Mouse (Mus musculus) yolk sac, embryonic 10.5 days (tissue): ENCODE data around the gene Dock1.

ENCODE experiments used
- DNase-seq: peaks from one replicate; pipeline ENCODE4 v3.0.0-alpha.2; 2017; ENCODE audit warnings: low spot score

Dock1 gene

DNA sequence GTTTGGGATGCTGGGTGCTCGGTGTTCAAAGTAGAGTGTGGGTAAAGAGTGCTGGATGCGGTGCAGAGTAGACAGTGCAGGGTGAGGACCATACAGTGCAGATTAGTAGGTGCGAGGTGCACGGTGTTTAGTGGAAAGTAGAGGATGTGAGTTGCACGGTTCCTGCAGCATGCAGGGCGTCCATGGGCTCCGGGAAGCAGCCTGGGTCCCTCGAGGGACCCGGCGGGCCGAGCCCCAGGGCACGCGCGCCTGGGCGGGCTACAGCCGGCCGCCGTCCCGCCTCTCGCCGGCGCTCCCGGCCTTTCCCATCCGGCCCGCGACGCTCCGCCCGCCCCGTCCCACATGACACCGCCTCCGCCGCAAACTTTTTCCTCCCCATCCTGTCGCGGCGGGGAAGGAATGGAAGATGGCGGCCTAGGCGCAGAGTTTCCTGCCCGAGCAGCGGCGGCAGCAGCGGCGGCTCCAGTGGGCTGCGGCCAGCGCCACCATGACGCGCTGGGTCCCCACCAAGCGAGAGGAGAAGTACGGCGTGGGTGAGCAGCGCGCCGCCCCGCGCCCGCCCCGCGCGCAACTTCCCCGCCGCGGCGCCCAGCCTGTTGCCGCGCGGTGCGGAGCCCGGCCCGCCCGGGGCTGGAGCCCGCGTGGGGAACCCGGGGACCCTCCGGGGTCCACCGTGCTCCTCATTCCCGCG is at the start of gene Dock1:
Dock1 (plus strand) TSS at position 343 of the 691 bp plus-strand sequence.
- DNase-seq = peak; percentile 76

DNA sequence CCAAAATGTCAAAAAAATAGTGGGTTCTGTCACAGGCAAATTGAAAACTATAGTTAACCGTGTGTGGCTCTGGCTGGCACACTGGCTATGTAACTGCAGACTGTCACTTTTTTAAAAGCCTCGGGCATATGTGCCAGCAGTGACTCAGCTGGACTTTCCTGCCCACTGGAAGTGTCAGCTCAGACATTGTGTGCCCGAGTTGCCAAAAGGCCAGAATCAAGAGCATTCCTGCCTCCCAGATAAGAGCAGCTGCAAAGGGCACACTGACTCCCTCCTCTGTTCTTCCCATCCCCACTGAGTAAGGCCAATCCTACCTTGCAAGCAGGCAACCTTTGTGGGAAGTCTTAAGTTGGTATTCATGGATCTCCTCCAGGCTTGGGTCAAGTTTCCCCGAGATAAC is 42.5 kb upstream of the Dock1 start:
- no peak for DNase-seq

DNA sequence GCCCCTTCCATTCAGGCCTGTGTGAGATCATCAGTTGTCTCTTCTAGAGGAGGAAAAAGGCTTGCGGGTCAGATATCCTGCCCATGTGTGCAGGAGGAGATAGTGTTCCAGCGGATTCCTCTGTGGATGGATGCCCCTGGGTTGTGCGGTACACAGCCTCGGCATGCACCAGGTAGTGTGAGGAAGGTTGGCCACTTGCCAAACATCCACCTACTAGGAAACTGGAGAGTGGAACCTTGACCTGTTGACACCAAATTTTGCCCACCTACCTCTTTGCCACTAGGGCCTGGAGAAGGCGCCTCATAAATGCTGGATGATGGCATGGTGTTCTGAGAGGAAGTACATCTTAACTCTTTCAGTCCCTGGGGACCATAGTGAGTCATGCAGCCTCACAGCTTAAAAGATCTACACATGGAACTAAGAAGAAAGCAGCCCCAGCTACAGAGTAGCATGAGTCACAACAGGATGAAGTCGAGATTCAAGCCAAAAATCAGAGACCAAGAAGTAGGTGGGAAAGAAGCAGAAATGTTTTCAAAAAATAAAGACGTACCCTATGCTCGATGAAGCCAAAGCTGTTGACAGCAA is 20.1 kb upstream of the Dock1 start:
- DNase-seq = no peak

DNA sequence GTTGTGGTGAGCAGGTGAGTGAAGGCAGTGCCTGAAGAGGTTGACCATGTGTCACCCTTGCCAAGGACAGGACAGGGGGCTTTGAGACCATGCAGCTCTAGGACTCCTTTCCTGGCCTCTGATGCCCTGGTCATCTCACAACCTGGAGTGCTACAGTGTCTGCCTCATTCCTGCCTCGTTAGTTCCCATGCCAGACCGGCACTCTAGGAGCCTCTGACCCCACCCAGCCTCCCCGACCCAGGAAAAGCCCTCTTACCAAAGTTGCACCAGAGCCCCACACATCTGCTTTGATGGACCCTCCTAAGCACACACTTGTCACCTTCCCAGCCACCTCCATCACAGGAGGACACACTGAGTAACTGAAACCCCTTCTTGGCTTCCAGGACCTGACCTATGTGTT is 19.4 kb upstream of the Dock1 start:
- DNase-seq = no peak

DNA sequence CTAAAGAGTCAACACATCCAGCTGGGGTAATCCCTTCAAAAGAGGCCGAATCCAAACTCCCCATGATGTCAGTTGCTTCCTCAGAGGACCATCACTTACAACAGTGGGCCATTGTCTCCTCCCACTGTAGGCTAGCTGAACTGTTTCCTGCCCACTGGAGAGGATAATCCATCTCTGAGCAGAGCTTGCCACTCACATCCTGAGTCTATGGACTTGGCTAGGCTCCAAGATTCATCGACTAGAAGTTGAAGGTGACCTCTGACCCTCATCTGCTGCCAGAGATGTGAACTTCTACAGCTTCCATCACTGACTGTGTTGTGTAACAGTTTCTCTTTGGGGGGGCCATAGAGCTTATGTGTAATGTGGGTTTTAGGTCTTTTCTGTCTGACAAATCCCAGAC is 7.2 kb upstream of the Dock1 start:
- peak; percentile 49 for DNase-seq

DNA sequence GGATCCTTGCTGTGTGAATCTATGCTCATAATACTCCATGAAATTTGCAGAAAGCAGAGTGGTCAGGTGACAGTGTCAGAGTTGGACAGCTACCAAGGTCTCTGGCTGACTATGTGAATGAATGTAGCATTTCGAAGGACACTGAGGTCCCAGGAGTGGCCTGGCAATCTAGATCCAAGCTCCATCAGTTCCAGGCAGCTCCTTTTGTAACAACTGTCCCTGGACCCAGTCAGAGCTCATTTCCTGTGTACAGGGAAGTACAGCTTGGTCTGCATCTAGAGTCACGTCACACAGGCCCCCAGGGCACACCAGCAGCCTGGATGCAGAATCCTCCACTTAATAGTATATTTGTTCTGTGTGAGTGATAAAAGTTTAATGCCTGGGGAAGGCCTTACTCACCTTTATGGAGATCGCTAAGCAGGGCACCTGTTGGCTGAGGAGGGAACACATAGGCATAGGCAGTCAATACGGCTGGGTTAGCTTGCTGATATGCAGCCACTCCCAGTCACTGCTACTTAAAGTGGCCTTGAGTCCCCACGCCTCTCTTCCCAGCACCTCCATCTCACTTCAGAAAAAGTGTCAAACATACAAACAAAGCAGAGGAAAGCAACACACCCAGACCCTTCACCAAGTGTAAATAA is 4.7 kb upstream of the Dock1 start:
- DNase-seq = no peak

DNA sequence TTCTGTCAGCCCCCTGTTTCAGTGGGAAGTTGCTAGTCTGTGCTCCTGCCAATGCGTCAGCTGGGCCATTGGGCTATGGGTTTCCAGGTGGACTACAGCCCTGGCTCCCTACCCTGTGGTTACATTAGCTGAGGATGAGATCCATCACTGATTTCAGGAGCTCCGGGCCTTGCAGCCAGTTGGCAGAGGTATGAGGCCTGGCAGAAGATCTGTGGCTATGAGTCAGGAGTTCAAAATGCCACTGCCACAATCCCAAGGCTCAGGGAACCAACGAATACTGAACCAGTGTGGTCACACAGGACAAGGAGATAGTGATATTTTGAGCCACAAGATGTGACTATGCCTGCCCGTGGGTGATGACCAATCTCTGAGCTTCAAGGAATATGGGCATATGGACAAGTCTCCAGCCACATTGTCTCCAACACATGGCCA is 3.2 kb upstream of the Dock1 start:
- no peak for DNase-seq

DNA sequence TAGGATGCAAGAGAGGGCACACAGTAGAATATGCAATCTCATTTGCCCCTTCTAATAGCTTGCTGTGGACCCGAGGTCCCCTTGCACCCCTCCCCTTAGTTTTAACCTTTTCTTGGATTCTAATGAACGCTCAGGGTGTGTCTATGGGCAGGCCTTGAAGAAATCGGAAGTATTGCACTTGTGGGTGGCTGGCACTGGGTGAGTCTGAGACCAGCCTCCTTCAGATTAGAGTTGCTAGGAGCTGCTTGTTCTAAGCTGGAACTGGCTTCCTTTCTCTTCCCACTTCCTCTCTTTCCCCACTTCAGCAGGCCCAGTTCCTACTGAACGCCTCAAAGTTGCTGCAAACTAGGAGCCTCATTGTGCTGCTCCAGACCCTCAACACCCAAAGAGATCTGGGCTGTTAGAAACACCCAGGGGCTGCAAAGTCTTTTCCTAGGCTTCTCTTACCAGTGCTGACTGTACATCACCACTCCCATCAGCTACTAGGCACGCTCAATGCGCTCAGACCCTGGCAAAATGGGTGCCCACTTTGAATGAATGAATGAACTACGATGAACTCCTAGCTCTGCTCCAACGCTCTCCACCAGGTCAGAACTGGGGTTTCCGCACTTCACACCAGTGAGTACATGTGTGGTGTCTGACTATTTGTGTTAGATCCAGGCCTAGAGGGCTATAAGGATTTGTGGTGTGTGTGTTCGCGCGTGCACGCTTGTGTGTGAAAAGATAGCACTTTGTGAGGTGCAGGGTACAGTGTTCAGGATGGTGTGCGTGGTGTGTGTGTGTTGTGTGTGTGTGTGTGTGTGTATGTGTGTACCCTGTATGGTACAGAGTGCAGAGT is 761 bp upstream of the Dock1 start:
- DNase-seq = no peak

DNA sequence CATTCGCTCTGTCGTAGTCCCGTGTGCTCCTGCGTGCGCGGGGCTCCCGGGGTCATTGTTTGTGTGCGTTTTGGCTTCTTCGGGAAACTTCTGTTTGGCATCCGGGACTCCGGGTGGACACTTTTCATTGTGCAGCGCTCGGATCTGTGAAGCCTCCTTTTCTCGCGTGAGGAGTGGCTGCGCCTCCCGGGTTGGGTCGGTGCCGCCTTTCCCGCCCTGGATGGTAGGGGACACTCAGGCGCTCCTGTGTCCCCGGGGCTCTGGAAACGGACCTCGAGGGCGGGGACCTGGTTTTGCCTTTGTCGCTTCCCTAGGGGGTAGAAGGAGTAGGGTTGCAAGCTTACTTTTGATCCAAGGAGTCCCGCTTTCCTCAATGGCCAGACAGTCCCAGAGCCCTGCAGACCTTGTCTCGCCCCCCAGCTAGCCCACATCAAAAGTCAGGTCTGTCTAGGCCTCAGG is 578 bp downstream of the Dock1 start:
- DNase-seq = peak; percentile 43

DNA sequence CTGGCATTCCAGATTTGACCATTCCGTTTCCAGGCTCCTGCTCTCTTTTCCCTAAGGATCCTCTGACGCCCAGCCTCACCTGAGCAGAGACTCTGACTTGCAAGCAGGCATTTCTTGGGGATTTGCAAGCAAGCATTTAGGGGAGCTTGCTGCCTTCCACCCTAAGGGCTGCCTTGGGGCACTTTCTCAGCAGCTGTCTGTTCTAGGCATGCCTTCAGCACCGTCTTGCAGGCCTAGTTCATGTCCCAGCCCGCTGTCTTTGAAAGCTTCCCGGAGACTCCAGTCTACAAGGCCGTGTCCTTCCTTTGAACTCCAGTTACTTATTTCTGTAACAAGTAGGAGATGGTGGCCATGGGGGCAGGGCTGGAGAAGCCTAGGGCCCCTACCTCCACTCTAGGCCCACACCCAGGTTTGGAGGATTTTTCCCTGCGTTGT is 1.0 kb downstream of the Dock1 start:
- DNase-seq = no peak

DNA sequence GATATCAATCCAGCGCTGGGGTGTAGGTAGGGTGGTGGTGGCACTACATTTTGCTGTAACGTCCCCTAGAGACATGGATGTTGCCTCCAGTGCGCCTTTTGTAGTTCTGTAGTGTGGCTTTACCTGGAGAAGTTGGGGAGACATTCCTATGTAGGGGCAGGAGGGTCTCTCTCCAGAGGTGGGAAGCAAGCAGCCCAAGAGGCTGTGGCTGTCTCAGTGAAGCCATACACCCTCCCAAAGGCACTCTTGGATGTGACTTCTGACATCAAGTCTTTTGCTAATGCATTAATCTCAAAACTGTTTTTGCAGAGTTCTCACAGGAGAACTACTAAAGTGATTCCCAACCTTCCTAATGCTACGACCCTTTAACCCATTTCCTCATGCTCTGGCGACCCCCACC is 2.7 kb downstream of the Dock1 start:
- DNase-seq = no peak

DNA sequence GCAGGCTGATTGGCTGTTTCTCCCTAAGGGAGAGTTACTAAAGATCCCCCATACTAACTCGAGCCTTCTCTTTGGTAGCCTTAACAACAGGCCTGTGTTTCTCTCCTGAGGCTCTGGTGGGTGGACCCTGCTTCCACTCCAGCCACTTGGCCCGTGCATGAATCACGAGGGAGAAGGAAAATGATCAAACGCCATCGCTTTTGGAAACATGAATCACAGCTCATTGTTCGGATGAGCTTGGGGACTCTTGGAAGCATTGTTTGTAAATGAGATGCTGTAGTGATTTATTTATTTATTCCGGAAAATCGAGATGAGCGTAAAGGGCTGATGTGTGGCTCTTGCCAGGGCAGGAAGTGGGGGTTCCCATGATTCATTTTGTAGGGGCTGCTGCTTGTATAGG is 3.5 kb downstream of the Dock1 start:
- DNase-seq = no peak

DNA sequence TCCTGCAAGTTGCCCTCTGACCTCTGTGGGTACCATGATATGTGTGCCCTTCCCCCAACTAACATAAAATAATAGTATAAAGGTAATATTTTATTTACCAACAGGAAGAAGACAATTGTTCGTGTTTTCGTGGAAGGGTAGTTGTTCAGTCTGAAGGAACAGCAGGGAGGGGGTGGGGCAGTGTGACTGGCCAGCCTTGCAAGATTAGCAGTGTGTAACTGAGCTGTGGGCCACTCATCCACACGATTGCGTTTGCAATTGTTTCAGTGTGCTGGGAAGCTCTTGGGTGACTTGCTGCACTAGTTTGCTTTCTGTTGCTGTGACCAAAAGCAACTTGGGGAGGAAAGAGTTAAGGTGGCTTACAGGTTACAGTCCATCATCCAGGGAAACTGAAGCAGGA is 7.4 kb downstream of the Dock1 start:
- no peak for DNase-seq

DNA sequence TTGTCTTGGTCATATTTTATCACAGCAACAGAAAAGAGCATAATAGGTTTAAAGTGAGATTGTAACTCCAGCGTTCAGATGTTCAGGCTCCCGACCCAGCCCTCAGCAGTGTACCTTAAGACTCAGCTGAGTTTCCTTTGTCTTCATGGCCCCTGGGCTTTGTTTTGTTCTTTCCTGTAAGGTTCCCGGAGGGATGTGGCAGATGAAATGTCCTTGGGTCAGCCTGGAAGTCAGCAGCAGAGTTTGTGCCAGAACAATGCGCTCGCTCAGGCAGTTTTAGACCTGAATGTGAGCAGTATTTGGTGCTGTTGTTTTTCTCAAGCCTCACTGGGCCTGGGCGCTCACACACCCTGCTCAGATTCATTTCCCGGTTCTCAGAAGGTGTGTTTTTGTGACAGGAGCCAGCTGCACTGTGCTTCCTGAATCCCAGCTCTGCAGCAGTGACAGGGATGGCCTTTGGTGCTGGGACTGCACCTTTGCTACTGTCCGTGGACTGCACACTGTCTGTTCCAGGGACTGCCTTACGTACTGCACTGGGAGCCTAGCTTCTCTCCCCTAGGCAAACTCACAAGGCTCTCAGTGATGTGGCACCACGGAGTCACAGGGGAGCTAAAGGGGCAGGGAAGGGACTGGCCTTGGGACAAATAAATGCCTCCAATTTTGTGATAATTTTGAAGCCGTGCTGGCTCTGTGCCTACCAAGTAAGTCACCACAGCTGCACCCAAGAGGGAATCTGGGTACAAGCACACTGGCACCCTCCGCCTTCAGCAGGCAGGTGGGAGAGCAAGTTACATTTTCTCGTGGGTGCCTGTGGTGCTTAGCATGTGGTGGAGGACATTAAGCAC is 9.1 kb downstream of the Dock1 start:
- DNase-seq = no peak

DNA sequence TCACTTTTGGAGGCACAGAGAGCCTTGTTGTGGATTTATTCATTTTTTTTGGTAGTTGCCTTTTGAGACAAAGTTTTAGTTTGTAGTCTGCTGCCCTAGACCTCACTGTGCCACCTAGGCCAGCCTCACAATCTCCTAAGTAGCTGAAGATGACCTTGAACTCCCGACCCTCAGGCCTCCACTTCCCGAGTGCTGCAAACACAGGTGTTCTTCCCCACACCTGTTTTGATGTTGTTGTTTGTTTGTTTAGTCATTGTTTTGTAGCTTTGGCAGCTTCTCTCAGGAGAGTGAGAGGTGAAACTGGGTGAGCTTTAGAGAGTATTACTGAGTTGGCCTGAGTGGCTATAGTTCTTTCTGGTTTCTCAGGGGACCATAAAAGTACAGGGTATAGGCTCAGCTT is 9.7 kb downstream of the Dock1 start:
- DNase-seq = no peak

DNA sequence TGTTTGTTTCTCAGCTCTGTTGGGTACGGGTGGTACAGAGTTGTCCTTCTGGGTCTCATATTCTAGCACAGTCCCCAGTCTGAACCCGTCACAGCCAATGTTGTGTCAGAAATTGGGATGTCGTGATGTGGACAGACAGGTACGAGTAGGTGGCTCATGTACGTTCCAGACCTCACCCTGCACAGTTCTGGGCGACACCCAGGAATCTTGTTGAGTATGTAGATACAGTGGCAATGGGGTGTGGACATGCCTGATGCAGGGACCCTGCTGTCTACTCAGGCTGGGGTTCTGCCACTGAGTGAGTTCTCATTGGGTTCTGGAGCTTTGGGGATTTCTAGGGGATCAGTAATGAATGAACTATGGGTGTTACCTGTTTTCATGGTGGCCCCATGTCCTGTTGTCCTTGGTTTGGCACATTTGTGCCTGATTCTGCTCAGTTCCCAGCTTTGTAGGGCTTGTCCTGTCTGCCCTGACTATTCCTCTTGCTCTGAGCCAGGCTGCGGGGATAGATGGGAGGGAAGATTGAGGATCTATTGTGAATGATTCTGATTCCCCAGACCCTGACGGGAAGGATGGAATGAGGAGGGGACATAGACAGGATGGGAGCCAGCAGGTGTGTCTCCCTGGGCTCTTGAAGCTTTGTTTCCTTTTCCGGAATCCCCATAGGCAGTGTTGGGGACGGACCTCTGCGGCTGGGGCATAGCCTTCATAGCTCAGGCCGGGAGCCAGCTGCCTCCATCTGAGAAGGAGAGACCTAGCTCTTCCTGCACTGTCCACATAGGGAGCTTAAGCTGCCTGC is 11.5 kb downstream of the Dock1 start:
- DNase-seq = no peak

DNA sequence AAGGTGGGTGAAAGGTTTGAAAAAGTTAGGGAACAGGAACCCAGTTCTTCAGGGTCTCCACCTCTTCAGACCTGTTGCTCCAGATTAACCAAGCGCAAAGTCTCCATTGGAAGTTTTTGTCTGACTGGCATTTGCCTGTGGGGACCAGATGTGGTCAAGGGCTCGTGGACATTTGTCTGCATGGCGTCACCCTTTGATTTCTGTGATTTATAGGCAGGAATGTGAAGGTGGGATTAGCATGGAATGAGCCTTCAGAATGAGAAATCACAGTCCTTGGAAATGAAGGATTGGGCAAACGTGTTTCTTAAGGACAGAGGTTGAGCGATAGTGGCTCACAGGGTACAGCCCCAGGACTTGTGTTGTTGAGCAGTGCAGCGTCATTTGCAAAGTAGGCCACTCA is 17.9 kb downstream of the Dock1 start:
- no peak for DNase-seq

DNA sequence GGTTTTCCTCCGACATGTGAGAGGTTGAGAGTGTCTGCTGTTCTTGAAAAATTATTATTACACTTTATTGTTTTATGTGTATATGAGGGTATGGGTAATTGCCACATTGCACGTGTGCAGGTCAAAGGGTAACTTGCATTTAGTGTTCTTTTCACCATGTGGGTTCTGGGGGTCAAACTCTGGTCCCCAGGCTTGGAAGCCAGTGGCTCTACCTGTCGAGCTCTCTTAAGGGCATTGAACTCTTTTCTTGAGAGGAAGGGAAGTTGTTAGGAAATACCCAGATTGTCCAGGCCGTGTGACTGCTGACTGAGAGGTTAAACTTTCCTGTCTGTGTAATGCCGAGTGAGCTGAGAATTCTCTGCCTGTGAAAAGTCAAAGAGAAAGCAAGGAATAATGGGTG is 19.7 kb downstream of the Dock1 start:
- DNase-seq = no peak

DNA sequence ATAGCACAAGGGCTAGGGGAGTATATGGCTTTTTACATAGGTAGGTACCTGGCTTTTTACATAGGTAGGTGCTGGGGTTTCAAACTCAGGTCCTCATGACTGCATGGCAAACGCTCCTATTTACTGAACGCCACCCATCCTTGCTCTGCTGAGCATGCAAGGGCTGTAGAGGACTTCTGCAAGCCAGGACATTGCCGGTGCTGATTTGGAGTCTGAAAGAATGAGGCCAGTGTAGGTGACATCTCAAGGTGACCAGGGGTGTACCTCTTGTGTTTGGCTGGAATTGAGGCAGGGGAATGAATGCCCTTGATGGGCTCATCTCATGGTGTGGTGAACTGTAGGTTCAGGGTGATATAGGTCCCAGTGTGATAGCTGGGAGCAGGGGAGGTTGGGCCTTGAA is 20.4 kb downstream of the Dock1 start:
- DNase-seq = no peak

DNA sequence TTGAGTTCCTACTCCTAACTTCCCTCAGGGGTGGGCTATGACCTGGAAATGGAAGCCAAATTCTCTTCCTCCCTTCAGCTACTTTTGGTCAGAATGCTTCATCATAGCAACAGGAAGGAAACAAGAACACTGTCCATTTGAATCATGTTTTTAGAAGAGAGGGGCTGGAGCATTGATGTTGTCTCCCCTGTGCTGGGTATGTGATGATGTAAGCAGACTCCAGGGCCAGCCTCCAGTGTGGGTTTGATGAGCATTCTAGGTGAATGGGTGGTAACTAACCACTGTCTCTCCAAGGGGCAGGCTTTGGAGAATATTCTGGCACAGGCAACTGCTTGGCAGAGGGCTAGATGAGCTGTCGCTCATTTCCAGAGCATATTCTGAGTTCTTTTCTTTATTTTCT is 22.9 kb downstream of the Dock1 start:
- DNase-seq = no peak

DNA sequence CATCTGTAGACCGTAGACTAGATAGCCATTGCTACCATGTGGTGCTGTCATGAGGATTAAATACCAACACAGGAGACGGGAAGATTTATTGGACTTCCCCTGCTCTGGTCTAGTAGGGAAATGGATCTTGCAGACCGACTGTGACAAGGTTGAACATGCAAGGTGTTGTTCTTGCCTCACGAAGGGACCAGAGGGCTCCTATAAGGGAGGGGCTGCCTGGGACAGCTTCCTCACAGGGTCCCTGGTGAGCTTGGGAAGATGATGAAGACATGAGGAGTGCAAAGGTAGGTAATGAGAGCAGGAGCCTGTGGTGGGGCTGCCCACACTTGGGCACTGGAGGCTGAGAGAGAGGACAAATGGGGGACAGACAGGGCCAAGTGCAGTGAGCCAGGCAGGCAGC is 25.0 kb downstream of the Dock1 start:
- no peak for DNase-seq
